Mouse (Mus musculus): ENCODE measurements around the gene Prps1.
"Not testable (repeated sequence)": the region's sequence is repeated elsewhere in the genome, so short reads cannot be mapped to it uniquely, and the experiment has no call there.

Gene Prps1

GRCm38 (mm10) chrX:140456279-140456731 is at the start of gene Prps1:
Gene Prps1 (plus strand): TSS chrX:140456613.
- peak; percentile 84 to 86 for DNase-seq

GRCm38 (mm10) chrX:140407593-140407992 is 48.8 kb upstream of the Prps1 start:
- no peak for DNase-seq

GRCm38 (mm10) chrX:140418467-140418866 is 37.9 kb upstream of the Prps1 start:
- DNase-seq: no peak

GRCm38 (mm10) chrX:140427124-140427523 is 29.3 kb upstream of the Prps1 start:
- DNase-seq: no peak

GRCm38 (mm10) chrX:140428252-140428651 is 28.2 kb upstream of the Prps1 start:
- peak in 1 of 2 experiments; percentile 16 for DNase-seq

GRCm38 (mm10) chrX:140429985-140430384 is 26.4 kb upstream of the Prps1 start:
- DNase-seq: no peak

- no peak for DNase-seq
Measured at GRCm38 (mm10) chrX:140430506-140430905, 25.9 kb upstream of the Prps1 start.

- no peak for DNase-seq
Measured at GRCm38 (mm10) chrX:140431981-140432380, 24.4 kb upstream of the Prps1 start.

GRCm38 (mm10) chrX:140432786-140433185 is 23.6 kb upstream of the Prps1 start:
- no peak for DNase-seq

GRCm38 (mm10) chrX:140437906-140438305 is 18.5 kb upstream of the Prps1 start:
- no peak for DNase-seq

GRCm38 (mm10) chrX:140445551-140445950 is 10.9 kb upstream of the Prps1 start:
- DNase-seq: no peak

- DNase-seq: no peak
Measured at GRCm38 (mm10) chrX:140450071-140450470, 6.3 kb upstream of the Prps1 start.

GRCm38 (mm10) chrX:140456751-140457491 is 508 bp downstream of the Prps1 start:
- no peak for DNase-seq

- no peak for DNase-seq
Measured at GRCm38 (mm10) chrX:140457502-140457901, 1.1 kb downstream of the Prps1 start.

GRCm38 (mm10) chrX:140478231-140478630 is 21.8 kb downstream of the Prps1 start:
- DNase-seq: no peak

- DNase-seq: peak; percentile 27 to 55
Measured at GRCm38 (mm10) chrX:140479171-140479570, 22.8 kb downstream of the Prps1 start.

- DNase-seq: no peak
Measured at GRCm38 (mm10) chrX:140489174-140489573, 32.8 kb downstream of the Prps1 start.

- DNase-seq: no peak
Measured at GRCm38 (mm10) chrX:140490203-140490602, 33.8 kb downstream of the Prps1 start.

- peak; percentile 63 to 67 for DNase-seq
Measured at GRCm38 (mm10) chrX:140491884-140492571, 35.6 kb downstream of the Prps1 start.

- no peak for DNase-seq
Measured at GRCm38 (mm10) chrX:140493527-140494029, 37.2 kb downstream of the Prps1 start.

GRCm38 (mm10) chrX:140494170-140494569 is 37.8 kb downstream of the Prps1 start:
- DNase-seq: no peak

GRCm38 (mm10) chrX:140498431-140498830 is 42.0 kb downstream of the Prps1 start:
- DNase-seq: not testable (repeated sequence)

GRCm38 (mm10) chrX:140500306-140500705 is 43.9 kb downstream of the Prps1 start:
- no peak for DNase-seq
